Mouse (Mus musculus) midbrain, embryonic 16.5 days (tissue): ENCODE measurements around the gene Mfsd8. TPM values are rescaled to one million over a fixed set of nuclear protein-coding genes. Genes with fewer than 3 reads are reported as not detected.

Source experiments
- polyA plus RNA-seq: library from polyadenylated mRNA; unstranded; fragments of >200 nt; fragmentation: Nextera tagmentation; extraction: Ambion mirVana; gene quantifications from 2 replicates; pipeline ENCODE4 v1.2.1, GENCODE M21; 2015

Gene Mfsd8
- polyA plus RNA-seq, 1 experiment from 2014 or later: 12.0 TPM

Other genes with a start within 250 kb of the Mfsd8 start
- gene Slc25a31, start 138.0 kb downstream of the Mfsd8 start, polyA plus RNA-seq: 0.28 and 0.29 TPM in 2 replicates
- gene Hspa4l, start 102.4 kb downstream of the Mfsd8 start, polyA plus RNA-seq: 51.8 and 55.0 TPM in 2 replicates
- gene Plk4, start 46.9 kb downstream of the Mfsd8 start, polyA plus RNA-seq: 12.1 and 12.8 TPM in 2 replicates
- 15.9 and 17.5 TPM in 2 replicates for gene Abhd18, start 84 bp upstream of the Mfsd8 start, polyA plus RNA-seq
- gene 1700034I23Rik, start 55.7 kb upstream of the Mfsd8 start, polyA plus RNA-seq: 0.62 TPM in 2 replicates
- gene Larp1b, start 102.9 kb upstream of the Mfsd8 start, polyA plus RNA-seq: 4.1 and 5.2 TPM in 2 replicates
- gene Pgrmc2, start 236.2 kb upstream of the Mfsd8 start, polyA plus RNA-seq: 25.8 and 27.3 TPM in 2 replicates